Mouse (Mus musculus): Measurements from ENCODE around the gene Fscn3. TPM values are rescaled to one million over a fixed set of nuclear protein-coding genes. Genes with fewer than 3 reads are reported as not detected.

Fscn3 gene
- total and polyA plus RNA-seq, 3 experiments = not detected

GRCm38 (mm10) chr6:28389038-28389437 lies 38.6 kb upstream of the Fscn3 start:
- no peak for DNase-seq (ENCODE audit: extremely low read depth)
- Histone ChIP-seq H3K4me1 (ENCODE audit: control insufficient read depth in 1 of 2, insufficient read depth in 2 of 2) (0 out of 4 replicates have a peak, but pooled peaks cover 0 to 3% of the 10 kb centered on the region in 2 experiments), H3K79me2 (replicated peaks; ENCODE audit: control insufficient read depth, extremely low read depth, insufficient read depth, poor library complexity, severe bottlenecking) (no peaks in the 10 kb centered on the region), H3K9ac (ENCODE audit: insufficient read depth, low read depth) (no peak overlapping the region), H3K4me3 (replicated peaks in 1 of 3; ENCODE audit: low read depth in 2 of 3, low read length in 2 of 3, poor library complexity in 1 of 3) (no peak overlapping the region), H3K27me3 (replicated peaks) (no peaks in the 10 kb centered on the region), H3K27ac (ENCODE audit: insufficient read depth, low read depth) (no peak overlapping the region), H3K9me3 (replicated peaks; ENCODE audit: low read length) (no peaks in the 10 kb centered on the region), H3K36me3 (replicated peaks in 1 of 2; ENCODE audit: control insufficient read depth in 1 of 2, insufficient read depth in 1 of 2, low read length in 1 of 2) (no peaks in the 10 kb centered on the region), H3K4me2 (ENCODE audit: insufficient read depth, low read depth, poor library complexity, severe bottlenecking) (no peak overlapping the region)
- dilution Hi-C loops (cut with MboI; ENCODE audit: extremely low pct_ligation_motif_present, extremely low pct_unique_long_range_greater_than_20kb, low sequenced_read_pairs) (no loop called here), in situ Hi-C loops (cut with MboI; ENCODE audit: low pct_ligation_motif_present, low pct_unique_long_range_greater_than_20kb, low sequenced_read_pairs) (loop anchor here (25.0 kb wide), 1 partner anchor 727 kb away; no protein-coding TSS in a partner anchor)
- TF ChIP-seq SIN3A (IDR thresholded peaks at IDR 0.05; ENCODE audit: low read length) (no peak), MXI1 (IDR thresholded peaks at IDR 0.05; ENCODE audit: low read depth, low read length) (no peak), NRF1 (IDR thresholded peaks at IDR 0.05; ENCODE audit: low read depth, low read length) (no peak), ZKSCAN1 (IDR thresholded peaks at IDR 0.05; ENCODE audit: borderline replicate concordance, low read depth, low read length) (no peak), MEF2A (IDR thresholded peaks at IDR 0.05; ENCODE audit: borderline replicate concordance, low read depth, low read length) (no peak), PAX5 (IDR thresholded peaks at IDR 0.05; ENCODE audit: low read length) (no peak), TBP (conservative IDR thresholded peaks at IDR 0.05; ENCODE audit: low read depth, low read length) (no peak), JUN (IDR thresholded peaks at IDR 0.05; ENCODE audit: insufficient read depth, low read depth, low read length) (no peak), KAT2A (IDR thresholded peaks at IDR 0.05; ENCODE audit: insufficient replicate concordance, low read length) (no peak), TCF12 (IDR thresholded peaks at IDR 0.05; ENCODE audit: low read depth, low read length) (no peak), IRF4 (IDR thresholded peaks at IDR 0.05; ENCODE audit: low read depth, low read length) (no peak), MAZ (IDR thresholded peaks at IDR 0.05; ENCODE audit: low read depth, low read length) (no peak), CHD2 (IDR thresholded peaks at IDR 0.05; ENCODE audit: low read length) (no peak), ZNF384 (IDR thresholded peaks at IDR 0.05; ENCODE audit: low read depth, low read length) (no peak), ETS1 (conservative IDR thresholded peaks at IDR 0.05; ENCODE audit: low read depth, low read length) (no peak), MAX (IDR thresholded peaks at IDR 0.05; ENCODE audit: low read length) (no peak), ZMIZ1 (IDR thresholded peaks at IDR 0.05; ENCODE audit: low read depth, low read length) (no peak)

- Histone ChIP-seq H3K9ac (ENCODE audit: insufficient read depth, low read depth) (no peak overlapping the region), H3K27me3 (replicated peaks) (no peaks in the 10 kb centered on the region), H3K4me2 (ENCODE audit: insufficient read depth, low read depth, poor library complexity, severe bottlenecking) (no peak overlapping the region), H3K79me2 (replicated peaks; ENCODE audit: control insufficient read depth, extremely low read depth, insufficient read depth, poor library complexity, severe bottlenecking) (no peaks in the 10 kb centered on the region), H3K36me3 (replicated peaks in 1 of 2; ENCODE audit: control insufficient read depth in 1 of 2, insufficient read depth in 1 of 2, low read length in 1 of 2) (no peaks in the 10 kb centered on the region), H3K4me3 (replicated peaks in 1 of 3; ENCODE audit: low read depth in 2 of 3, low read length in 2 of 3, poor library complexity in 1 of 3) (no peak overlapping the region), H3K9me3 (replicated peaks; ENCODE audit: low read length) (peaks cover 5% of the 10 kb centered on the region), H3K4me1 (ENCODE audit: control insufficient read depth in 1 of 2, insufficient read depth in 2 of 2) (peaks cover under 1 to 14% of the 10 kb centered on the region in 2 experiments; a peak in 1 of 4 replicates), H3K27ac (ENCODE audit: insufficient read depth, low read depth) (no peak overlapping the region)
- in situ Hi-C loops (cut with MboI; ENCODE audit: low pct_ligation_motif_present, low pct_unique_long_range_greater_than_20kb, low sequenced_read_pairs) = loop anchor here (10.0 to 25.0 kb wide), 2 partner anchors 251 to 734 kb away; no protein-coding TSS in a partner anchor
- TF ChIP-seq POLR2AphosphoS2 (IDR thresholded peaks at IDR 0.05; ENCODE audit: low read depth, low read length) = no peak
- no peak for TF ChIP-seq MAFK (IDR thresholded peaks at IDR 0.05; ENCODE audit: insufficient replicate concordance, low read length)
- TF ChIP-seq MEF2A (IDR thresholded peaks at IDR 0.05; ENCODE audit: borderline replicate concordance, low read depth, low read length) = 0 out of 2 replicates have a peak, but pooled peaks have one; percentile 13
- dilution Hi-C loops (cut with MboI; ENCODE audit: extremely low pct_ligation_motif_present, extremely low pct_unique_long_range_greater_than_20kb, low sequenced_read_pairs) = no loop called here
- peak; percentile 33 for DNase-seq (ENCODE audit: extremely low read depth)
Observed at GRCm38 (mm10) chr6:28396051-28396852, 31.3 kb upstream of the Fscn3 start.

Data from CH12.LX (cell line).